Mouse (Mus musculus) hindbrain, embryonic 16.5 days (tissue): Measurements from ENCODE around the gene Bet1. TPM values are rescaled to one million over a fixed set of nuclear protein-coding genes. Genes with fewer than 3 reads are reported as not detected.

ENCODE experiments used
- ATAC-seq: fragments of 200-750 bp; cut with Nextera tagmentation; 2 replicates; pipeline ENCODE4 v1.8.0; 2017; ENCODE audit warnings: moderate TSS enrichment, moderate library complexity
- H3K27ac ChIP-seq: fragments of 300-500 bp; sonication (generic); 2 replicates; pipeline ENCODE4 v1.5.1; 2014; ENCODE audit warnings: low read depth, mild to moderate bottlenecking, control low read depth, low read length, moderate library complexity
- H3K27me3 ChIP-seq: fragments of 300-500 bp; sonication (generic); replicated peaks from 2 replicates; pipeline ENCODE4 v1.6.1; 2014; ENCODE audit warnings: low read length; ENCODE audit not compliant: control insufficient read depth, insufficient read depth
- H3K36me3 ChIP-seq: fragments of 300-500 bp; sonication (generic); 2 replicates; pipeline ENCODE4 v1.6.1; 2014; ENCODE audit warnings: mild to moderate bottlenecking, low read length, moderate library complexity, mixed read lengths; ENCODE audit not compliant: control insufficient read depth, insufficient read depth
- H3K4me1 ChIP-seq: fragments of 300-500 bp; sonication (generic); 2 replicates; pipeline ENCODE4 v1.6.1; 2014; ENCODE audit warnings: low read depth, low read length; ENCODE audit not compliant: control insufficient read depth, insufficient read depth
- H3K4me2 ChIP-seq: fragments of 300-500 bp; sonication (generic); 2 replicates; pipeline ENCODE4 v1.6.1; 2014; ENCODE audit warnings: mild to moderate bottlenecking, low read length, control low read depth, moderate library complexity
- H3K4me3 ChIP-seq: fragments of 300-500 bp; sonication (generic); 2 replicates; pipeline ENCODE4 v1.5.1; 2014; ENCODE audit warnings: mild to moderate bottlenecking, low read length, control low read depth, moderate library complexity
- H3K9ac ChIP-seq: fragments of 300-500 bp; sonication (generic); 2 replicates; pipeline ENCODE4 v1.6.1; 2014; ENCODE audit warnings: low read depth, mild to moderate bottlenecking, control low read depth, low read length, moderate library complexity
- H3K9me3 ChIP-seq: fragments of 300-500 bp; sonication (generic); 2 replicates; pipeline ENCODE4 v1.6.1; 2014; ENCODE audit warnings: mild to moderate bottlenecking, low read length, moderate library complexity; ENCODE audit not compliant: control insufficient read depth
- WGBS: fragments of 180-500 bp; shearing (Covaris S2); extraction: QIAGEN DNeasy Blood & Tissue Kit; methylation state at CpG from one replicate; pipeline ENCODE4 v1.1.7; 2014; 5-methylcytosine and 5-hydroxymethylcytosine counted together
- polyA plus RNA-seq: library from polyadenylated mRNA; unstranded; fragments of >200 nt; fragmentation: Nextera tagmentation; extraction: Ambion mirVana; gene quantifications from 2 replicates; pipeline ENCODE4 v1.2.1, GENCODE M21; 2015

Bet1 gene
- polyA plus RNA-seq, 1 experiment from 2014 or later, result 35.7 TPM

DNA sequence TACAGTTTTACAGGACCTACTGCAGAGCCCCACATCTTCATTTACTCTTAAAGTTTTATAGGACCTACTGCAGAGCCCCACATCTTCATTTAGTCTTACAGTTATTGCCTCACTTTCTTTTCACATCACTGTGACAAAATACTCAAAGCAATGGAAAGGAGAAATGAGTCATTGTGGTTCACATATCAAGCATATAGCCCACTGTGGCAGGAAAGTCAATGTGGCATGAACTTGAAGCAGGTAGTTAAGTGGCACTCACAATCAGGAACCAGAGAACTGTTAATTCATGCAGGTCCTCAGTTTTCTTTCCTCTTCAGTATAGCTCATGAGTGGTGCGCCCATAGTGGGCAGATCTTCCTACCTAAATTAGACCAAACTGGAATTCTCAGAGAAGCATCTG, 39.6 kb downstream of the Bet1 start:
- Histone ChIP-seq H3K4me2 (no peak overlapping the region), H3K4me1 (no peaks in the 10 kb centered on the region), H3K27ac (no peak overlapping the region), H3K36me3 (no peaks in the 10 kb centered on the region), H3K4me3 (no peak overlapping the region), H3K9ac (no peak overlapping the region), H3K27me3 (no peaks in the 10 kb centered on the region), H3K9me3 (no peaks in the 10 kb centered on the region)
- no peak for ATAC-seq
- 100% methylated on average over 1 of the region's 1 CpGs for WGBS

DNA sequence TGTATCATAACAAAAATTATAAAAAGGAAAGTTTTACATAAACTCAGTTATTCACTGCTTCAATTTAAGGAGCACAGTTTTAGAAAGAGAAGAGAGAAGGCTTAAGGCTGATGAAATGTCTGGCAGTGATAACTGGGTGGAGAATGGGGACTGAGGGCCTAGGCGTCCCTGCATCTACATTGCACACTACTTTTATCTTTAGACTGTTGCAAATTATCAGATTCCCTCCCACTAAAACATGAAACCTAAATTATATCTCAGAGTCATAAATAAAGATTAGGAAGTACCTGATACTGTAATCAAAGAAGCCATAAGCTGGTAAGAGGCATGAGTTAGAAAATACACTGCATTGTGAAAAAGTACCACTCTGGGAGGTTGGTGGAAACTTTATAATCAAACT, 45.0 kb downstream of the Bet1 start:
- Histone ChIP-seq H3K9me3 (no peaks in the 10 kb centered on the region), H3K27me3 (no peaks in the 10 kb centered on the region), H3K4me3 (no peak overlapping the region), H3K4me1 (no peaks in the 10 kb centered on the region), H3K27ac (no peak overlapping the region), H3K4me2 (no peak overlapping the region), H3K9ac (no peak overlapping the region), H3K36me3 (no peaks in the 10 kb centered on the region)
- 95% methylated on average over 1 of the region's 1 CpGs for WGBS
- no peak for ATAC-seq

DNA sequence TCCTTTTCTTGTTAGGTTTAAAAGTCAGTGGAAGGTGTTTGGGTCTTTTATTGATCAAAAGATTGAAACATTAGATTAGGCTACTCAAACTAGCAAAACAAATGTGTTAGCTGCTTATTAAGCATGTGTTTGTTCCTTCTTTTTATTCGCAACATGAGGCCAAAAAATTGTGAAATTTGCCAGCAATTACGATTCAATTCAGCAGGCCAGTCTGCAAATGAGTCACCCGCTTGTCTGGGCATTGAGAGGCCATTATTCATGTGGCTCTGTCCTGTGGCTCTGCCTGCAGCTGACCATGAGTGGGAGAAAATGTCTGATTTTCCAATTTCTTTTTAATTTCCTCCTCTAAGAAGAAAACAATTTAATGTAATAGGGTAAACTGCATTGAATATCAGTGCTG, 55.8 kb downstream of the Bet1 start:
- WGBS, result 84% methylated on average over 3 of the region's 3 CpGs

More for the DNA sequence above, 55.8 kb downstream of the Bet1 start:
- no peaks in the 10 kb centered on the region for H3K9me3 ChIP-seq
- no peak overlapping the region for H3K4me3 ChIP-seq
- H3K4me2 ChIP-seq, result no peak overlapping the region
- no peak for ATAC-seq
- H3K36me3 ChIP-seq, result no peaks in the 10 kb centered on the region
- H3K9ac ChIP-seq, result no peak overlapping the region
- H3K27me3 ChIP-seq, result no peaks in the 10 kb centered on the region
- no peak overlapping the region for H3K27ac ChIP-seq
- no peaks in the 10 kb centered on the region for H3K4me1 ChIP-seq

Other genes with a start within 250 kb of the Bet1 start
- 0.49 and 1.1 TPM in 2 replicates for gene Tfpi2, start 98.1 kb downstream of the Bet1 start, polyA plus RNA-seq
- not detected in 2 replicates for gene Gngt1, start 93.2 kb downstream of the Bet1 start, polyA plus RNA-seq
- gene Gng11, start 83.1 kb downstream of the Bet1 start, polyA plus RNA-seq, result 26.4 and 27.8 TPM in 2 replicates